Mouse (Mus musculus) brain, adult 2 months (tissue): ENCODE results near the gene Gphn.

Experiments
- DNase-seq: peaks from one replicate; pipeline ENCODE4 v3.0.0; 2011; ENCODE audit warnings: low read depth, low spot score

The Gphn gene

DNA sequence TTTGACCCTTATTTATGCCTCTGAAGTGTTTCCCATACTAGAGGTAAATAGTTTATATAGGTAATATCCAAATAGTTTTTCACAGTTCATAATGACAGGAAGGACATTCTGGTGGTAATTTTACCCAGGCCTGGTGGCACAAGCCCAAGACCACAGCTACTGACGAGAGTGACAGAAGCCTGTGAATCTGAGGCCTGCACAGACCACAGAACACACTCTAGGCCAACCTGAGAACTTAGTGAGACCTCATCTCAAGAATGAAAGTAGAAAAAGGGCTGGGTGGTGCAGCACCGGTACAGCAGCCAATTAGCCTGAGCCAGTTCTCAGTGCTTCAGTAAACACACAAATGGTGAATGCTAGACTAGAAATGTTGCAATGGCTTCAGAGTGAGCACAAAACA lies 491.6 kb downstream of the Gphn start:
- DNase-seq, result no peak

DNA sequence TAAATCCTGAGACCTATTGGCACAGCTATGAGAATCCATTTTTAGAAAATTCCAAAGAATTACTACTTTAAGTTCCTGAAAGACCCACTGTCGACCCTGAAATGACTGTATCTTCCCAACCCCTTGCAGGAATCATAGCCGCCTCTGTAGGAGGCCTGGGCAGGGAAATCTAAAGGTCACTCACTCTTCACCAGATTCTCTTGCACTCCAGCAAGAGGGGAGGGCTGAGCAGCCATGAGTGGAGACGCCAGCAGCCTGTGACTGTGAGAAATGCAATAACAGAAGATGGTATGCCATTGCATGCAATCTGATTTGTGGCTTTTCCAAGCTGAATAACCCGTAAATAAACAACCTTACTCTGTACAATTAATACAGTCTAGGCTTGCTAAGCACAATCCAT lies 501.5 kb downstream of the Gphn start:
- no peak for DNase-seq
